Mouse (Mus musculus): Measurements from ENCODE around the gene Mettl25.
A peak's percentile ranks its signal among the peaks of the same experiment; 100 is the strongest.

The Mettl25 gene

DNA sequence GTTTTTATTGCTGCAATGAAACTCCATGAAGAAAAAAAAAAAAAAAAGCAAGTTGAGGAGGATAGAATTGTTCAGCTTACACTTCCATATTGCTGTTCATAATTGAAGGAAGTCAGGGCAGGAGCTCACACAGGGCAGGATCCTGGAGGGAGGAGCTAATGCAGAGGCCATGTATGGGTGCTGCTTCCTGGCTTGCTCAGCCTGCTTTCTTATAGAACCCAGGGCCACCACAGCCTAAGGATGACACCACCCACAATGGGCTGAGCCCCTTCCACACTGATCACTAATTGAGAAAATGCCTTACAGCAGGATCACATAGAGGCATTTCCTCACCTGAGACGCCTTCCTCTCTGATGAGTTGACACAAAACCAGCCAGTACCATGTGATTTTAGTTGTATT is 95.2 kb downstream of the Mettl25 start:
- no peak for DNase-seq

DNA sequence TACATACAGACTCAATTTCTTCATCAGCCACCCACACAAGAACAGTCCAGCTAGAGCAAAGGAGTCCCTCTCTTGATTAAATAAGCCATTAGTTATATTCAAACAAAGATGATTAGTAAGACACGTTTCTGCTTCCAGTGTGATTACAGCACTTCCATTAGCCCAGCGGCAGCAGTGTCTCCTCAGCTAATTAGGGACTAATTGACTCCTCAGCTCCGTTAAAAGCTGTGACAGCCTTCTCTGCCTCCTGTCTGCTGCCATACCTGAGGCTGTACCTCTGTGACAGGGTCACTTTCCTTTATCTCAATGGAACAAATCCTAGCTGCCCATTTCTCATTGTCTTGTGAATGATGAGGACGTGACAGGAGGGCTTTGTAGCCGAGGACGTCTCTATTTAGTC is 99.4 kb downstream of the Mettl25 start:
- DNase-seq = no peak

DNA sequence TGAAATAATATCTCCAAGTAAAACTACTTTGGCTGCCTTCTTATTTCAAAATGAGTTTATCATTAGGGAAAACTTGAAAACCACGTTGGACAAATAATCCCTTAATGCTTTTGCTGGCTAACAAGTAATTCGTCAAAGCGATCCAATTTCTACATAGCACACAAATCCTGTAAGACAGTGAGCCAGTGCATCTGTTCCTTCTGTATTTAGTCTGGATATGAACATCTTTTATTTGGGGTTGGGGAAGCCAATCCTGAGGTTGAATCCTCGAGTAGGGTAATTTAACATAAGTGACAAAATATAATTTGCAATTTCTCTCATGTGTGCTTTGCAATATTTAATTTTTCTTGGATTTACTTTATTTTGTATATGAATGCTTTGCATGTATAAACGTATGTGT is 102.2 kb downstream of the Mettl25 start:
- DNase-seq = no peak

DNA sequence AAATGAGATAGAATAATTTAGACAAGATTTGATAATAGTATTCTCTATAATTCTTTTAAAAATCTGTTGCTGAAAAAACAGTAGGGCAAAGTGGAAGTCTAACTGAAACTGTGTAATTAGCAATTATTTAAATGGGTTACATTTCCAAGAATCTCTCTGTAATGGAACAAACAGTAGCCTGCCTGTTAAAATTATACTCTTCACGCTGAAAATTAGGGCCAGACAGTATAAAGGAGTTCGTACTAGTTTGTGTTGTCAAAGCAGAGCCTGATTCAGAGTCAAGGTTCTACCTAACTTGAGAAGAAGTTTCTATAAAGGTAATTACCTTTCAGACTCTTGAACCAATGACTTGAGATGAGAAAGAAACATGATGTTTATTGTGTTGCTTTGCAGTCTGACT is 113.4 kb downstream of the Mettl25 start:
- DNase-seq = no peak

DNA sequence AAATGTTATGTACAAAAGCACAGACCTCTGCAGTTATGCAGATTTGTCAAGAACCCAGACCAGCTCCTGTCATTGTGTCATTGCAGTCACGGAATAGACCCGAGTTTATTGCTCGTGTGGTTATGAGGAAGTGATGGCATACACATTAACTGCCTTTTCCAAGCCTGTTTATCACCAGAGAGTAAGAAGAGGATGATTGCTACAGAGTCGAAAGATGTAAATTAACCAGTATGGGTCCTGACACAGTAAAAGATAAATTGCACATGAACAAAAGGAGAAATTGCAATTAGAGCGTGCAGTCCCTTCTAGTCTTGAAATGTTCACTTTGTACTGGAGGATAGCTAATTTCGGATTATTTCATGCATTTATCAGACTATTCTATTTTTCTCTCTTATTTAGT is 113.8 kb downstream of the Mettl25 start:
- no peak for DNase-seq

DNA sequence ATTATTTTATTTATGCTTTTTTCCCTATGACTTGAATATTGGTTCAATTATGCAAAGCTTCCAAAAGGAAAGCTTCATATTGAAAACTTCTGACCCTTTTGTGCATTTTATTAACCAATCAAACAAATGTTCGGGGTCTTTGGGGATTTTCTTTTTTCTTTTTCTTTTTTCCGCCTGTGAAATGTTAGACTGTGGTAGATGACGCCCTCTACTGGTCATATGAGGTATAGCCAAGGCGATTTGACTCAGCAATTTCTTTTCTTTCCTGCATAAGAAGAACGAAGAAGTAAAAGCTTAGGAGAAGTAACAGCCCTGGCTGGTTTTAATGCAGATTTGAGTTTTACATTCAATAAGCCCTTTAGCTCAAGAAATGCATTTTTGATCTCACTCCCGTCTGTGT is 126.3 kb downstream of the Mettl25 start:
- DNase-seq = peak; percentile 44

DNA sequence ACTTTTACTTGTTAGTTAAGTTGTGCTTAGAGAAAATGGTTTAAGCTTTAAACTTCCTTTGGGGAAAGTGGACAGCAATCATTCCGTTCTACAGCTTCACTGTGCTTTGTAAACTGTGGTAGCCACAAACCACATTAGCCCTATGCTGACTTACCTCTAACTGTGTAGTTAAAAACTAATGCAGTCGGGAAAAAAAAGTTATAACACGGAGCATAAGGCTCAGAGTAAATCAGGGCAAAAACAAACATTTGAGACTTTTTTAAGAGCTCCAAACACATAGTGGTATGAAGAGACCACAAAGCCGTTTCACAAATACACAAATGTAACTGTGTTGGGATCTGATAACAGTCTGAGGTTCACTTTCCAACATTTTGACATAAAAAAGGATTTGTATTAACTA is 126.8 kb downstream of the Mettl25 start:
- no peak for DNase-seq

DNA sequence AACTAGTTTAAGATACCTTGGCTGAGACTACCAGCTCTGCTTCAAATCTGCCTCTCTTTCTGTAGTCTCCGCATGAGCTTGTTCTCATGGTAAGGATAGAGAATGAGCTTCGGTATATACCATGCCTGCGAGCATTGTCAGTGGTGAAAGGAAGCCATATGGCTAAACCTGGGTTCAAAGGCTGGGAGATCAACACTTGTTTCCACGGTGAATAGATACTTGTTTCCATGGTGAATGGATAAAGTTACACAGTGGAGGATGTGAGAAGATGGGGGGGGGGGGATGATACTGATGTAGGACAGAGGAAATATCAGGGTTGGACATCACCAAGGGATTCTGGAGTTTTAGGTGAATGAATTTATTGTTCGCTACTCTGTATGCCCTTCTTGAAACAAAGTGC is 128.0 kb downstream of the Mettl25 start:
- DNase-seq = no peak
